Mouse (Mus musculus) layer of hippocampus, adult 2 months (tissue): ENCODE measurements around the gene Ppm1h. TPM values are rescaled to one million over a fixed set of nuclear protein-coding genes. Genes with fewer than 3 reads are reported as not detected.

Source experiments
- DNase-seq, 2 experiments: peaks; one replicate each; pipeline ENCODE4 v3.0.0; 2022; ENCODE audit warnings: low spot score in 2 of 2
- H3K27ac ChIP-seq: fragments of 200-600 bp; 2 replicates; pipeline ENCODE4 v1.8.1; 2022
- H3K4me3 ChIP-seq: fragments of 200-600 bp; 2 replicates; pipeline ENCODE4 v1.8.1; 2022; ENCODE audit warnings: mild to moderate bottlenecking
- CTCF ChIP-seq: fragments of 200-600 bp; conservative IDR thresholded peaks from 2 replicates; pipeline ENCODE4 v1.8.1; 2022; ENCODE audit warnings: antibody characterized with exemption, mild to moderate bottlenecking, moderate library complexity
- total RNA-seq, 2 experiments: library from RNA; stranded (reverse); gene quantifications; 2 replicates each; pipeline ENCODE4 v1.2.3; 2021

Gene Ppm1h
- total RNA-seq, 2 experiments from 2014 or later, result 74.8 to 75.3 TPM

- peak overlapping the region; percentile 20; the same call in 1 of the 2 replicates for H3K4me3 ChIP-seq
- H3K27ac ChIP-seq, result peak overlapping the region; percentile 92
- DNase-seq, result no peak
- no peak for TF ChIP-seq CTCF
Observed at GRCm38 (mm10) chr10:122716286-122716685, 37.7 kb downstream of the Ppm1h start.

- no peak overlapping the region for H3K4me3 ChIP-seq
- DNase-seq, result no peak
- peak overlapping the region; percentile 92 for H3K27ac ChIP-seq
- TF ChIP-seq CTCF, result no peak
Observed at GRCm38 (mm10) chr10:122716739-122717474, 38.3 kb downstream of the Ppm1h start.

GRCm38 (mm10) chr10:122717754-122718415 lies 39.3 kb downstream of the Ppm1h start:
- Histone ChIP-seq H3K4me3 (peak overlapping the region; percentile 22), H3K27ac (peak overlapping the region; percentile 92)
- no peak for TF ChIP-seq CTCF
- peak; percentile 39 to 72 for DNase-seq

GRCm38 (mm10) chr10:122718951-122719350 lies 40.4 kb downstream of the Ppm1h start:
- DNase-seq, result no peak
- Histone ChIP-seq H3K4me3 (no peak overlapping the region; the same call in 1 of the 2 replicates), H3K27ac (peak overlapping the region; percentile 92)
- TF ChIP-seq CTCF, result no peak

GRCm38 (mm10) chr10:122722111-122722510 lies 43.5 kb downstream of the Ppm1h start:
- H3K4me3 ChIP-seq, result no peak overlapping the region
- no peak for DNase-seq
- H3K27ac ChIP-seq, result 0 out of 2 replicates have a peak overlapping the region, but pooled peaks have one; percentile 23
- no peak for TF ChIP-seq CTCF

- DNase-seq, result peak in 1 of 2 experiments; percentile 63
- Histone ChIP-seq H3K27ac (peak overlapping the region; percentile 79), H3K4me3 (no peak overlapping the region)
- no peak for TF ChIP-seq CTCF
Observed at GRCm38 (mm10) chr10:122724692-122725091, 46.1 kb downstream of the Ppm1h start.

GRCm38 (mm10) chr10:122727228-122727627 lies 48.7 kb downstream of the Ppm1h start:
- H3K27ac ChIP-seq, result no peak overlapping the region
- no peak for DNase-seq
- no peak for TF ChIP-seq CTCF

GRCm38 (mm10) chr10:122728172-122728571 lies 49.6 kb downstream of the Ppm1h start:
- no peak for DNase-seq
- Histone ChIP-seq H3K4me3 (no peak overlapping the region), H3K27ac (no peak overlapping the region)
- no peak for TF ChIP-seq CTCF

More at GRCm38 (mm10) chr10:122727228-122727627, 48.7 kb downstream of the Ppm1h start:
- no peak overlapping the region for H3K4me3 ChIP-seq

GRCm38 (mm10) chr10:122732146-122732545 lies 53.6 kb downstream of the Ppm1h start:
- no peak for TF ChIP-seq CTCF
- Histone ChIP-seq H3K27ac (no peak overlapping the region), H3K4me3 (no peak overlapping the region)
- no peak for DNase-seq

- no peak overlapping the region for H3K4me3 ChIP-seq
- DNase-seq, result no peak
- no peak overlapping the region for H3K27ac ChIP-seq
- no peak for TF ChIP-seq CTCF
Observed at GRCm38 (mm10) chr10:122734521-122734920, 56.0 kb downstream of the Ppm1h start.

GRCm38 (mm10) chr10:122735284-122735784 lies 56.8 kb downstream of the Ppm1h start:
- H3K27ac ChIP-seq, result no peak overlapping the region
- no peak for TF ChIP-seq CTCF
- no peak overlapping the region for H3K4me3 ChIP-seq
- DNase-seq, result no peak

GRCm38 (mm10) chr10:122736835-122737234 lies 58.3 kb downstream of the Ppm1h start:
- no peak for TF ChIP-seq CTCF
- DNase-seq, result no peak
- Histone ChIP-seq H3K27ac (no peak overlapping the region), H3K4me3 (no peak overlapping the region)

GRCm38 (mm10) chr10:122738526-122738925 lies 60.0 kb downstream of the Ppm1h start:
- no peak for DNase-seq
- H3K4me3 ChIP-seq, result no peak overlapping the region
- H3K27ac ChIP-seq, result peak overlapping the region; percentile 84
- TF ChIP-seq CTCF, result no peak
